Mouse (Mus musculus) C2C12 (cell line): ENCODE measurements around the gene Adamts17. TPM values are rescaled to one million over a fixed set of nuclear protein-coding genes. Genes with fewer than 3 reads are reported as not detected.
A peak's percentile ranks its signal among the peaks of the same experiment; 100 is the strongest.

Experiments
- H3K27me3 ChIP-seq: one replicate; pipeline ENCODE4 v1.6.1; 2011; ENCODE audit not compliant: control insufficient read depth, insufficient read depth, insufficient read length
- H3K36me3 ChIP-seq: one replicate; pipeline ENCODE4 v1.6.1; 2011; ENCODE audit not compliant: control insufficient read depth, insufficient read depth
- H3K4me3 ChIP-seq: one replicate; pipeline ENCODE4 v1.5.1; 2011; ENCODE audit warnings: mild to moderate bottlenecking, control low read depth; ENCODE audit not compliant: poor library complexity, insufficient read depth, severe bottlenecking
- H3K79me2 ChIP-seq: one replicate; pipeline ENCODE4 v1.6.1; 2011; ENCODE audit not compliant: control insufficient read depth, insufficient read depth
- H3K79me3 ChIP-seq: one replicate; pipeline ENCODE4 v1.6.1; 2011; ENCODE audit warnings: low read depth, control low read depth
- H3ac ChIP-seq: one replicate; pipeline ENCODE3; 2011; ENCODE audit warnings: low read depth; ENCODE audit not compliant: control insufficient read depth, insufficient read length
- CEBPB ChIP-seq: IDR thresholded peaks from one replicate; pipeline ENCODE4 v1.6.1; 2011; ENCODE audit warnings: low read depth, mild to moderate bottlenecking, control low read depth, moderate library complexity
- CTCF ChIP-seq: IDR thresholded peaks from one replicate; pipeline ENCODE4 v1.5.1; 2011; ENCODE audit not compliant: control insufficient read depth, insufficient read depth, insufficient read length
- FOSL1 ChIP-seq: IDR thresholded peaks from one replicate; pipeline ENCODE4 v1.8.0; 2011; ENCODE audit warnings: mild to moderate bottlenecking, low read length; ENCODE audit not compliant: poor library complexity, insufficient read depth, severe bottlenecking
- MAX ChIP-seq: IDR thresholded peaks from one replicate; pipeline ENCODE4 v1.6.1; 2011; ENCODE audit warnings: mild to moderate bottlenecking, control low read depth
- MYOD1 ChIP-seq: IDR thresholded peaks from one replicate; pipeline ENCODE4 v1.6.1; 2011; ENCODE audit warnings: low read depth; ENCODE audit not compliant: control insufficient read depth, insufficient read length
- MYOG ChIP-seq: IDR thresholded peaks from one replicate; pipeline ENCODE4 v1.6.1; 2011; ENCODE audit not compliant: control insufficient read depth, insufficient read length; ENCODE audit errors: extremely low read depth
- USF1 ChIP-seq: IDR thresholded peaks from one replicate; pipeline ENCODE4 v1.6.1; 2011; ENCODE audit warnings: low read depth, mild to moderate bottlenecking, control low read depth, moderate library complexity
- polyA plus RNA-seq: library from polyadenylated mRNA; unstranded; fragments of >200 nt; fragmentation: generic; extraction: Trizol; gene quantifications from one replicate; pipeline ENCODE4 v1.2.1, GENCODE M21; 2012; ENCODE audit warnings: missing spikeins

The Adamts17 gene
- polyA plus RNA-seq, 1 experiment: 0.04 TPM

GRCm38 (mm10) chr7:67162135-67162534 lies 322.6 kb downstream of the Adamts17 start:
- Histone ChIP-seq H3K79me3 (no peaks in the 10 kb centered on the region), H3K27me3 (peaks cover 5% of the 10 kb centered on the region), H3K36me3 (no peaks in the 10 kb centered on the region), H3ac (no peak overlapping the region), H3K4me3 (no peak overlapping the region), H3K79me2 (no peaks in the 10 kb centered on the region)
- TF ChIP-seq MYOG (no peak), MYOD1 (no peak), FOSL1 (no peak), CEBPB (no peak), MAX (no peak), USF1 (no peak), CTCF (no peak)

DNA sequence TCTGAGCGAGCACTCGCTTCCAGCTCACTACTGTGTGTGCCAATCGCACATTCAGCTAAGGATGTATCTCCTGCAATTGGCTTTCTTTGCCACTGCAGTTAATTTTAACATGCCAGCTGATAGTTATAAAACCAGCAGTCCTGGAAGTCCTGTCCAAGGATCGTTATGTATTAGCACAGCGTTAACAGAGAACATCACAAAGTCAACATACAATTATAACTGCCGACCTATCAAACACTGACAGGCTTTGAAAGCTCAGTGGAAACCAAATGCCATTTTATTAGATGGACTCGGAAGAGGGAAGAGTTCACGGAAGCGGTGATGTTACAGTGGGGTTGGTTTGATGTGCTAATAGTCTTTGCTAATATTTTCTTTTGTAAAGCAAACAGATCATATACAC lies 328.8 kb downstream of the Adamts17 start:
- no peaks in the 10 kb centered on the region for H3K36me3 ChIP-seq
- no peaks in the 10 kb centered on the region for H3K79me3 ChIP-seq
- H3ac ChIP-seq: no peak overlapping the region
- H3K27me3 ChIP-seq: peaks cover 5% of the 10 kb centered on the region
- H3K4me3 ChIP-seq: no peak overlapping the region
- no peaks in the 10 kb centered on the region for H3K79me2 ChIP-seq
- TF ChIP-seq CTCF: no peak
- no peak for TF ChIP-seq USF1
- no peak for TF ChIP-seq MAX
- no peak for TF ChIP-seq MYOG
- TF ChIP-seq CEBPB: no peak
- no peak for TF ChIP-seq FOSL1
- no peak for TF ChIP-seq MYOD1

DNA sequence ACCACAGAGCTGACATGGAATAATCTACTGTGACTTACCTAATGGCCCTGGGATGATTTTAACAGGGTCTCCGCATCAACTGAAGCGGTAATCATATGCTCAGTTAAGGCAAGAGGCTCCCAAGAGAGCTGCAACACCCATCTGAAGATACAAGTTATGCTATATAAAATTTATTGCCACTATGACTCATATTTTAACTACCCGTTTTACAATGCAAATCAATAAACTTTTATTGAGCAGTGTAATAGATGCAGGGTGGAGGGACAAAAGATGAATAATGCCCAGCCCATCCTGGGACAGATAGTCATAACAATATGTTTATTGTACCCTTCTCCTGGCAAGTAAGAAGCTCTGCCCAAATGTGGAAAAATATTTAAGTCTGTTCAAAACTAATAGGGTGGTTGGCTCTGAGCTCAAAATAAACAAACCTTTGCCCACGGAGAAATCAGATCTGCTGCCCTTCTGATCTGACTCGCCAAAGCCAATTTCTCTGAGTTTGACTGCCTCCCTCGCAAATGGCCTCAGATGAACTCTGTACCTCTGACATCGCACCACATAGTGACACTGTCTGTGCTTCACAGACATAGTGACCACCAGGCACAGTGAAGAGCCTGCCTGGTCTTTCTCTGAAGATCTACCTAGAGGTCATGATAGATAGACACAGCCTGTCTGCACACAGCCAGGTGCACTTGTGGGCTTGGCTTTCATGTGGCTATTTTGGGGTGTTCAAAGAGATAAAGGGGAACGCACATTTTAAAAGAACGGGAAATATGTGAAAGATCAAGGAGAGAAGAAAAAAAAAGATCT lies 329.4 kb downstream of the Adamts17 start:
- peaks cover 5% of the 10 kb centered on the region for H3K27me3 ChIP-seq
- H3K36me3 ChIP-seq: no peaks in the 10 kb centered on the region
- no peak overlapping the region for H3ac ChIP-seq
- TF ChIP-seq MYOG (no peak), CTCF (no peak), USF1 (no peak), FOSL1 (no peak), MAX (no peak), CEBPB (no peak)
- H3K4me3 ChIP-seq: no peak overlapping the region
- no peaks in the 10 kb centered on the region for H3K79me3 ChIP-seq
- no peaks in the 10 kb centered on the region for H3K79me2 ChIP-seq

- Histone ChIP-seq H3K79me3 (no peaks in the 10 kb centered on the region), H3K27me3 (peaks cover 17% of the 10 kb centered on the region), H3ac (no peak overlapping the region), H3K79me2 (no peaks in the 10 kb centered on the region), H3K4me3 (no peak overlapping the region), H3K36me3 (no peaks in the 10 kb centered on the region)
- TF ChIP-seq USF1 (no peak), FOSL1 (no peak)
Measured at GRCm38 (mm10) chr7:67173522-67174195, 334.1 kb downstream of the Adamts17 start.

DNA sequence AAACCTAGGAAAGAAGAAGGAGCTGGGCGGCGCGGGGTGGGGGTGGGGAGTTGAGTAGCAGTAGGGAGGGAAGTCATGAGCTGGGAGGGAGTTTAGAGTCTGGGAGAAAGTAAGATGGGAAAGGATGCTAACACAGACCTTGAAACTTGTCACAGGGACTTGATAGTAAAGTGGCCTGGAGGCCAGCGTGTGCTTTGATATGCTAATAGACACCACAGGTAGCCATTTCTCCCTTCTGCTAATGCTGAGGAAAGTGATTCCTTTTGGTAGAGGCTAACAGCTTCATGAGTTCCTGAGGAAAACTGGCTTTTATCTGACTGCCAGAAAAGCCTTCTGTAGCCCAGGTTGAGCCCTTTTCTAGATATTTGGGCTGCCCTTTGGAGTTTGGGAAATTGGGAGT lies 344.3 kb downstream of the Adamts17 start:
- no peaks in the 10 kb centered on the region for H3K36me3 ChIP-seq
- H3ac ChIP-seq: no peak overlapping the region
- no peaks in the 10 kb centered on the region for H3K79me3 ChIP-seq
- TF ChIP-seq MYOD1: no peak
- no peak overlapping the region for H3K4me3 ChIP-seq
- no peaks in the 10 kb centered on the region for H3K79me2 ChIP-seq
- peaks cover 4% of the 10 kb centered on the region for H3K27me3 ChIP-seq

- H3K4me3 ChIP-seq: no peak overlapping the region
- H3ac ChIP-seq: no peak overlapping the region
- H3K27me3 ChIP-seq: no peaks in the 10 kb centered on the region
- H3K79me2 ChIP-seq: no peaks in the 10 kb centered on the region
- no peaks in the 10 kb centered on the region for H3K79me3 ChIP-seq
- TF ChIP-seq MYOD1 (no peak), FOSL1 (no peak), CEBPB (no peak), USF1 (no peak), CTCF (peak; percentile 64), MYOG (no peak), MAX (no peak)
- H3K36me3 ChIP-seq: no peaks in the 10 kb centered on the region
Measured at GRCm38 (mm10) chr7:67199412-67199811, 359.9 kb downstream of the Adamts17 start.

Other genes with a start within 250 kb of the Adamts17 start
- 3.9 TPM for gene Asb7, start 150.1 kb upstream of the Adamts17 start, polyA plus RNA-seq
- 5.4 TPM for gene Lins1, start 149.8 kb upstream of the Adamts17 start, polyA plus RNA-seq
- 0.13 TPM for gene Cers3, start 96.2 kb upstream of the Adamts17 start, polyA plus RNA-seq